Comparison of ENCODE assay signal across 14 mouse cellular contexts in genomic region chr4:34315848-34316247, GRCm38 (mm10).
DNase-seq lines count a peak whose midpoint lies in the region; ATAC-seq lines count a peak whose summit lies in the region.
"Had no signal": no experiment of that assay in that cellular context is flagged by ENCODE, and none has a peak within 500 bp of the region (broad histone marks: within the 10 kb centered on the region; RNA-seq: fewer than 3 reads in every experiment).

No protein-coding gene starts in this region.

- peak overlapping the region; percentile 36; the same call in 1 of the 2 replicates for H3K27ac ChIP-seq in embryonic facial prominence, embryonic 12.5 days
- no peak overlapping the region for H3K27ac ChIP-seq in embryonic facial prominence, embryonic 10.5 days (replicated peaks)
- H3K27ac ChIP-seq: hindbrain, embryonic 14.5 days; neural tube, embryonic 13.5 days had no signal

- no peaks in the 10 kb centered on the region for H3K4me1 ChIP-seq in embryonic facial prominence, embryonic 12.5 days
- H3K4me1 ChIP-seq in embryonic facial prominence, embryonic 10.5 days, result 0 out of 2 replicates have a peak, but pooled peaks cover 4% of the 10 kb centered on the region
- H3K4me1 ChIP-seq: neural tube, embryonic 13.5 days had no signal

- no peak for DNase-seq in embryonic facial prominence, embryonic 10.5 days (ENCODE audit: low spot score)
- DNase-seq in kidney, postnatal 10 days, result peak; percentile 7
- DNase-seq in kidney, adult 11 months, result no peak
- DNase-seq in right cerebral cortex, adult 2 months (ENCODE audit: low spot score in 2 of 2), result peak; percentile 37 to 39
- DNase-seq in right cerebral cortex, postnatal 4 days, result no peak
- DNase-seq in telencephalon, adult 2 months (ENCODE audit: low read depth, low spot score), result peak; percentile 77
- DNase-seq in cerebellum, postnatal 14 days, result no peak
- DNase-seq: cerebellum, adult 9-11 months; liver; midbrain, embryonic 14.5 days had no signal

- no peaks in the 10 kb centered on the region for H3K9me3 ChIP-seq in embryonic facial prominence, embryonic 12.5 days
- no peaks in the 10 kb centered on the region for H3K9me3 ChIP-seq in embryonic facial prominence, embryonic 10.5 days

- H3K27me3 ChIP-seq in embryonic facial prominence, embryonic 12.5 days, result no peaks in the 10 kb centered on the region
- H3K27me3 ChIP-seq in embryonic facial prominence, embryonic 10.5 days (replicated peaks; ENCODE audit: low read depth, poor library complexity, severe bottlenecking), result no peaks in the 10 kb centered on the region
- H3K27me3 ChIP-seq: neural tube, embryonic 13.5 days; Patski had no signal

- no peak for ATAC-seq in embryonic facial prominence, embryonic 12.5 days (ENCODE audit: insufficient number of reproducible peaks, insufficient read depth, low FRiP score, low TSS enrichment)
- ATAC-seq: Patski had no signal

- H3K4me3 ChIP-seq in embryonic facial prominence, embryonic 12.5 days, result no peak overlapping the region
- H3K4me3 ChIP-seq in embryonic facial prominence, embryonic 10.5 days, result no peak overlapping the region
- H3K4me3 ChIP-seq: neural tube, embryonic 13.5 days had no signal

- no peak overlapping the region for H3K9ac ChIP-seq in embryonic facial prominence, embryonic 12.5 days
- H3K9ac ChIP-seq: hindbrain, embryonic 14.5 days; neural tube, embryonic 13.5 days had no signal

- H3K4me2 ChIP-seq in embryonic facial prominence, embryonic 12.5 days (replicated peaks), result no peak overlapping the region
- H3K4me2 ChIP-seq: hindbrain, embryonic 14.5 days; neural tube, embryonic 13.5 days had no signal

- 37% methylated on average over 5 of the region's 5 CpGs for WGBS in embryonic facial prominence, embryonic 12.5 days
- WGBS in embryonic facial prominence, embryonic 10.5 days, result 61% methylated on average over 5 of the region's 5 CpGs

- H3K36me3 ChIP-seq in embryonic facial prominence, embryonic 12.5 days, result no peaks in the 10 kb centered on the region
- H3K36me3 ChIP-seq in embryonic facial prominence, embryonic 10.5 days (replicated peaks), result no peaks in the 10 kb centered on the region
- H3K36me3 ChIP-seq: neural tube, embryonic 13.5 days had no signal

Comparison
In these comparisons a context has a peak if more than half of its experiments do, and no peak if none do; other contexts are left out.
1. DNase-seq: peak in kidney, postnatal 10 days (single experiment), right cerebral cortex, adult 2 months (2 of 2) and telencephalon, adult 2 months (single experiment); none in embryonic facial prominence, embryonic 10.5 days (single experiment), kidney, adult 11 months (single experiment), right cerebral cortex, postnatal 4 days (single experiment) and cerebellum, postnatal 14 days (0 of 2).